Comparison of ENCODE assay signal across 8 mouse cellular contexts in genomic region chr2:48098931-48099531, GRCm38 (mm10).
DNase-seq lines count a peak whose midpoint lies in the region.

No protein-coding gene starts in this region.

- intact Hi-C loops in left cerebral cortex, postnatal 10 days (cut with DNase I) = no loop called here

- peak; percentile 67 to 71 for DNase-seq in cerebellum, postnatal 36 days
- DNase-seq in frontal cortex, postnatal 14 days (ENCODE audit: low spot score in 2 of 2) = peak; percentile 13 to 20
- peak; percentile 14 to 59 for DNase-seq in left cerebral cortex, postnatal 10 days (ENCODE audit: extremely low spot score in 1 of 2, low spot score in 2 of 2)
- DNase-seq in retina, embryonic 14.5 days (ENCODE audit: low spot score) = peak; percentile 1
- no peak for DNase-seq in adipocyte (ENCODE audit: low spot score)
- no peak for DNase-seq in T-cell, adult 2 months (ENCODE audit: low spot score)
- no peak for DNase-seq in B cell, adult 2 months
- DNase-seq in urinary bladder, postnatal 10 days (ENCODE audit: low spot score) = no peak

Comparison
In these comparisons a context has a peak if more than half of its experiments do, and no peak if none do; other contexts are left out.
1. DNase-seq: peak in cerebellum, postnatal 36 days (2 of 2), frontal cortex, postnatal 14 days (2 of 2), left cerebral cortex, postnatal 10 days (2 of 2) and retina, embryonic 14.5 days (single experiment); none in adipocyte (single experiment), T-cell, adult 2 months (single experiment), B cell, adult 2 months (0 of 2) and urinary bladder, postnatal 10 days (single experiment).